Mouse (Mus musculus): ENCODE measurements around the gene Rara. TPM values are rescaled to one million over a fixed set of nuclear protein-coding genes. Genes with fewer than 3 reads are reported as not detected.
"Not testable (repeated sequence)": the region's sequence is repeated elsewhere in the genome, so short reads cannot be mapped to it uniquely, and the experiment has no call there.

Rara gene
- polyA plus RNA-seq, 1 experiment = 5.5 TPM

DNA sequence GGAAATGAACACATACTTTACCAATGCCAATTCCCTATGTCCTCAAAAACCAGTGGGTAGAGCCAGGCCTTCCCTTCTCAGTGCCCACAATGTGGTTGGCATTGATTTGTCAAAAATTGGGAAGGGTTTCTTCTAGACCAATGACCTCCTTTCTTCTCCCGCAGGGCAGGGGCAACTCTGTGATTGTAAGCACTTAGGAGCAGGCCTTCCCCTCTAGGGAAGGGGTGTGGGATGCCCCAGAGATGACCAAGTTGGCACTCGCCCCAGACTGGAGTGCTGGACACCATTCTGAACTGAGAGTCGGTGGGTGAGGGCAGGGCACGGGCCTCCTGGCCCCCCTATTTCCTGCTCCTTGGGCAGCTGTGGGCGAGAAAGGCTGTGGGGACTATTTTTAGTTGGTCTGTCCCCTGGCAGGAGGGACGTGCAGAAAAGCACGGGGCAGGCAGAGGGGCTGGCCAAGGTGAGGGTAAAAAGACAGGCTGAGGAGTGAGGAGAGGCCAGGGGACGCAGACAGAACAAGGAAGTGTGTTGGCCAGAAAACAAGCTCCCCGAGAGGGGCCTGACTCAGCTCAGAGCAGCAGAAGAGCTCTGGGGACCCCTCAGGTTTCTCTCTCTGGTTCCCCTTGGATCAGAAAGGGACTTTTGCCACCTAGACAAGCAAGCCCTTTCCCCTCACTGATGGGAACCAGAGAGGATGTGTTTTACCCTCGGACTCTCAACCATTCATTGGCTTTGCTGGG lies 3.3 kb downstream of the Rara start:
- no peak overlapping the region for H3K4me3 ChIP-seq (ENCODE audit: insufficient read depth, low read depth, low read length)
- H3K27ac ChIP-seq (replicated peaks; ENCODE audit: low read depth, low read length) = no peak overlapping the region
- peaks cover 27% of the 10 kb centered on the region for H3K4me1 ChIP-seq (ENCODE audit: control insufficient read depth, insufficient read depth, insufficient read length, low read length)

DNA sequence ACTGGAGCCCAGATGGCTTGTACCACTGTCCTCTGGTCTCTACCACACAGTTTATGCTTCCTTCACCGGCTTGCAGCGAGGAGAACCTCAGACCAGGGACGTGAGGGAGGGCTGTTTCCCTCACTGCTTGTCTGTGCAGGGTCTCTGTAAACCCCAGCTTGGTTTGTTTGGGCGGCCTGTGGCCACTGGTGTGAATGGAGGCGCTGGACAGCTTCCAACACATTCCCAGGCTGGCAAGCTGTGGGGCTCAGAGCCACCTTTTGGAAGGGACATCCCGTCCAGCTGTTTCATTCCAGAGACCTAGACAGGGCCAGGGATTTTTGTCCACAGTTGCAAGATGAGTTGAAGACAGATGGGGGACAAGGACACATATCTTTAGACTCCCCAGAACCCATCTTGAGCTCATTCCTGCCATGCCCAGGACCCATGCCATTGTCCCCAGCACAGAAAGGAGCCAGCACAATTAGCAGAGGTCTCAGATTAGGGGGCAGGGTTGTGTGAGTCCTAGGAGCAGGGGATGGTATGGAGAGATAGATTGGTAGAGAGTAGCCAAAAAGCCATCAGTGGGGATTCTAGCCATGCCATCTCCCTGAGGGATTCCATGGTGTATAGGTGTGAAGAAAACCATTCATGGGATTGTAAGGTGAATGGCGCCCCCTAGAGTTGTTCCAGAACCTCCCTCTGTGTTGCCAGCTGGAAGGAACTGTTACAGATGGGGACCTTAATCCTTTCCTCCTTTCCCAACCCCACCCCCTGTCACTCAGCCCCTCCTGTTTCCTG lies 4.1 kb downstream of the Rara start:
- Histone ChIP-seq H3K4me1 (ENCODE audit: control insufficient read depth, insufficient read depth, insufficient read length, low read length) (peaks cover 26% of the 10 kb centered on the region), H3K27ac (replicated peaks; ENCODE audit: low read depth, low read length) (no peak overlapping the region), H3K4me3 (ENCODE audit: insufficient read depth, low read depth, low read length) (no peak overlapping the region)

DNA sequence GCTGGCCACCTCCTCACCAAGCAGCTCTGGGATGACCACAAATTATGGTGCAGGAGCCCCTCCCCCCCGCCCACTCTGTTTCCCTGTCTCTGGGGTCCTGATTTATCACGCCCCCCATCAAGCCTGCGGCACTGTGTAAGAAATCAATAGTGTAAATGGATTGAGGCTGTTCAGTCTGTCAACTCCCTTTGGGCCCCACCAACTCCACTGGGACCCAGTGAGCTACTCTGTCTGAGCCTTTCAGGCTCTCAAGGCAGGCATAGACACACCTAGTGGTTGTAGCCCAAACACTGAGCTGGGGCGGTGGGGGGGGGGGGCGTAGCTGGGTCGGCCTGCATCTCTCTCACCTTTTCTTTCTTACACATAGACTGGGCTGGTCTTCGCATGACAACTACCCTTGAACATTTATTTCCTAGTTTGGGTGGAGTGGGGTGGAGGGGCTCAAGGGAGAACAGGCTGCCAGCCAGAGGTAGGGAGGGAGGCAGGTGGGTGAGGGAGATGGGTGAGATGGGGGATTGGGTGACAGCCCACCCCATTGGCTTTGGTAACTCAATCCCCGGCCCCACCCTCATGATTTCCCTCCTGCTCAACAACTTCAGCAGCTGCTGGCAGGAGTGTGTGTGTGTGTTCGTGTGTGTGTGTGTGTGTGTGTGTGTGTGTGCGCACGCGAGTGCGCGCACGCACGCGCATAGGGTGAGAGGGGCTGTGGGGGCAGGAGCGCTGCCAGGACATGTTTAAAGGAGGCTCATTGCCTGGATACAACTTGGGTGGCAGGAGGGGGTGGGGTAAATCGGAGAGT lies 4.9 kb downstream of the Rara start:
- Histone ChIP-seq H3K27ac (replicated peaks; ENCODE audit: low read depth, low read length) (no peak overlapping the region), H3K4me3 (ENCODE audit: insufficient read depth, low read depth, low read length) (no peak overlapping the region), H3K4me1 (ENCODE audit: control insufficient read depth, insufficient read depth, insufficient read length, low read length) (peaks cover 26% of the 10 kb centered on the region)

DNA sequence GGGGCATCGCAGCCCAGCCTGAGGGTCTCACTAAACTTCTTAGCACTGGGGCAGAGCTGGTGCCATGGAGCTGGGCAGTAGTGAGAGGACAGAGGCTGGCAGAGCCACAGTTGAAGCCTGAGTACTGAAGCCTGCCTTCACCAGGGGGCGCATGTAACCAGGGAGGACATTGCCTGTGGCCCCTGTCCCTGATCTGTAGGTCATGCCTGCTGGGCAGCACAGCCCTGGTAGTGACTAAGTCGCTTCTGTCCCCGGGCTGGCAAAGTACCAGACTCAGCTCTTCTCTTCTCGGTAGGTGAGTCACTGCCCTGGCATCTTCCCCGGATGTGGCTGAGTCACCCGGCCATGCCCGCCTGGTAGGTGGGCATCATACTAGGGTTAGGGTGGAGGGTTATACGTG lies 5.5 kb downstream of the Rara start:
- peaks cover 26% of the 10 kb centered on the region for H3K4me1 ChIP-seq (ENCODE audit: control insufficient read depth, insufficient read depth, insufficient read length, low read length)
- no peak overlapping the region for H3K27ac ChIP-seq (replicated peaks; ENCODE audit: low read depth, low read length)
- H3K4me3 ChIP-seq (ENCODE audit: insufficient read depth, low read depth, low read length) = no peak overlapping the region

DNA sequence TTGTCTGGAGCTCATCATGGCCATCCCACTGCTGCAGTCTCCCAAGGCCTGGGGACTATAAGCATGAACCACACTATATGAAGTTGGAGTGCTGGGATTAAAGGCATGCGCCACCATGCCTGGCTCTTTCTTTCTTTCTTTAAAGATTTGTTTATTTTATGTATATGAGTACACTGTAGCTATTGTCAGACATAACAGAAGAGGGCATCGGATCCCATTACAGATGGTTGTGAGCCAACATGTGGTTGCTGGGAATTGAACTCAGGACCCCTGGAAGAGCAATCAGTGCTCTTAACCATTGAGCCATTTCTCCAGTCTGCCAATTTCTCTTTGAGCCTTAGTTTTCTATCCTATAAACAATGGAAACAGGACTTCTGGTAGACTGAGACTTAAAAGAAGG lies 6.2 kb downstream of the Rara start:
- H3K27ac ChIP-seq (replicated peaks; ENCODE audit: low read depth, low read length); H3K4me3 ChIP-seq (ENCODE audit: insufficient read depth, low read depth, low read length): not testable (repeated sequence)
- H3K4me1 ChIP-seq (ENCODE audit: control insufficient read depth, insufficient read depth, insufficient read length, low read length) = peaks cover 32% of the 10 kb centered on the region

DNA sequence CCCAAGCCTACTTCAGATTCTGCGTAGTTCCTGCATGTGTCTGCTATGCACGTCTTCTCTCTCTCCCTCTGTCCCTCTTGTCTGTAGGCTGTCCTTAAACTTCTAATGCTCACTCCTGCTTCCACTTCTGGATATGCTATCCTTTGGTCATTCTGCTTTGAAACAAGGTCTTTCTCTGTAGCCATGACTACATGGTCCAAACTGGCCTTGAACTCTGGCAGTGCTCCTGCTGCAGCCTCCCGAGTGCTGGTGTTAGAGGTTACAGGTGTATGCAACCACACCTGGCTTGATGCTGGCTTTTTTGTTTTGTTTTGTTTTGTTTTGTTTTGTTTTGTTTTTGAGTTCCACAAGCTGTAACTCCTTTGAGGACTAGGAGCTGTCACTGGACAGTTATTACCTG lies 6.7 kb downstream of the Rara start:
- peaks cover 35% of the 10 kb centered on the region for H3K4me1 ChIP-seq (ENCODE audit: control insufficient read depth, insufficient read depth, insufficient read length, low read length)
- no peak overlapping the region for H3K27ac ChIP-seq (replicated peaks; ENCODE audit: low read depth, low read length)

DNA sequence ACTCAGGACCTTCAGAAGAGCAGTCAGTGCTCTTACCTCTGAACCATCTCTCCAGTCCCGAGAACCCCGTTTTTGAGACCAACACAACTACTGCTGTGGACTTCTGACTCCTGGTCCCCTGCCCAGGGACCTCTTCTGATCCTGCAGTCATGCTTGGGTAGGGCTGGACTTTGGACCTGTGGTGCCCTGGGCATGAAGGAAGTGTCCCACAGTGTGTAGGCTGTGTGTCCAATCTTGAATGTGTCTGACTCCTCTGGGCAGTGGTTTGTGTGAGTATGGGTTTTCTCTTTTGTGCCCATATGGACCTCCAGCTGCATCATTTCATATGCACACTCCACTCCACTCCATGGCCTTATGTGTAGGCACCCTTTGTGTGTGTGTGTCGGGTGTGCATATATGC lies 7.5 kb downstream of the Rara start:
- Histone ChIP-seq H3K27ac (replicated peaks; ENCODE audit: low read depth, low read length) (no peak overlapping the region), H3K4me1 (ENCODE audit: control insufficient read depth, insufficient read depth, insufficient read length, low read length) (peaks cover 39% of the 10 kb centered on the region), H3K4me3 (ENCODE audit: insufficient read depth, low read depth, low read length) (no peak overlapping the region)

More for the DNA sequence above, 6.7 kb downstream of the Rara start:
- H3K4me3 ChIP-seq (ENCODE audit: insufficient read depth, low read depth, low read length) = no peak overlapping the region

DNA sequence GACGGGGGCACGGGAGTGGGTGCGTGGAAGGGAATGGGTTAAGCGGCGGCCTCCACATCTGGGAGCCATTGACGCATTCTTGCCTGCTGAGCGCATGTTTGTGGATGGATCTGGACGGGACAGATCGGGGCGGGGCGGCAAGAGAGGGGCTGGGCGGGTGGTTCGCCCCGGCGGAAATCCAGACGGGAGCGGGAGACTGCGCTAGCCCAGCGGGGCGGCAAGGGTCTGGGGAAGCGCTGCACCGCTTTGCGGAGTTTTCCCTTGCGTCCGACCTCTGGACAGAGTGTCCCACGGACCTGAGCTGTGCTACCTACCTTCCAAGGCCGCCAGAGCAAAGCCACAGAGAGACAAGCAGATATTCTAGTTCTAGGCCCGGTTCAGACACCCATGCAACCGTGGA lies 8.6 kb downstream of the Rara start:
- H3K27ac ChIP-seq (replicated peaks; ENCODE audit: low read depth, low read length) = peak overlapping the region; percentile 95
- peaks cover 39% of the 10 kb centered on the region for H3K4me1 ChIP-seq (ENCODE audit: control insufficient read depth, insufficient read depth, insufficient read length, low read length)
- H3K4me3 ChIP-seq (ENCODE audit: insufficient read depth, low read depth, low read length) = peak overlapping the region; percentile 80

DNA sequence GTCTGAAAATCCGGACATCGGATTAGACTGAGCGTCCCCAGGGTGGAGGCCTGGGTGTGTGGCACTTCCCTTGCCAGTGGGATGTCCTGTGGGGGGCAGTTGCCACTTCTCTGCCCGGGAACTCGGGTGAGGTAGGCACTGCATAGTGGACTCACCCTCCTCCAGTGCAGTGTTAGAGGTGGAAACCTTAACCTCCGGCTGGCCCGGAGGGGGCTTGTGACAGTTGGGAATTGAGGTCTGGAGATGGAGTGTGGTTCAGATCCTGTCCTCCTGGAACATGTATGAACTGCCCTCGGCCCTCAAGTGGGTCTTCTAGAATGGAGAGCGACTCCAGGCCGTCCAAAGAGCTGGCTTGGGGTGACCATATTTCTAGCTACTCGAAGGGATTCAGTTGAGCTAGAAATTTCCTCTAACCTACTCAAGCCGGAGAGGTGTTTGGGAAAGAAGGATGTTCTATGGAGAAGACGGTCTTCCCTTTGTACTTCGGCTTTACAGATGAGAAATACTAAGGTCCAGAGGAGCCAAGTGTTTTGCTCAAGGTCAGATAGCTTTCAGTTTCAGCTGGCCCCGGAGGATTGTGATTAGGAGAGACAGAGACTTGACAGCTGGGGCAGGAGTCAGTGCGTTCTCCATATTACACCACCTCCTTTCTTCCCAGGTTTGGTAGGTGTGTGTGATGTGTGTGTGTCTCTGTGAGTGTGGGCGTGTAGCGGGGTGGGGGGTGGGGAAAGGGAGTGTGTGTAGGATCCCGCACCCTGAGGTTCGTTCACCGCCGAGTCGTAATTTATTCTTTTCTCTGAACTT lies 9.2 kb downstream of the Rara start:
- peak overlapping the region; percentile 80 for H3K4me3 ChIP-seq (ENCODE audit: insufficient read depth, low read depth, low read length)
- H3K27ac ChIP-seq (replicated peaks; ENCODE audit: low read depth, low read length) = peak overlapping the region; percentile 95
- peaks cover 36% of the 10 kb centered on the region for H3K4me1 ChIP-seq (ENCODE audit: control insufficient read depth, insufficient read depth, insufficient read length, low read length)

DNA sequence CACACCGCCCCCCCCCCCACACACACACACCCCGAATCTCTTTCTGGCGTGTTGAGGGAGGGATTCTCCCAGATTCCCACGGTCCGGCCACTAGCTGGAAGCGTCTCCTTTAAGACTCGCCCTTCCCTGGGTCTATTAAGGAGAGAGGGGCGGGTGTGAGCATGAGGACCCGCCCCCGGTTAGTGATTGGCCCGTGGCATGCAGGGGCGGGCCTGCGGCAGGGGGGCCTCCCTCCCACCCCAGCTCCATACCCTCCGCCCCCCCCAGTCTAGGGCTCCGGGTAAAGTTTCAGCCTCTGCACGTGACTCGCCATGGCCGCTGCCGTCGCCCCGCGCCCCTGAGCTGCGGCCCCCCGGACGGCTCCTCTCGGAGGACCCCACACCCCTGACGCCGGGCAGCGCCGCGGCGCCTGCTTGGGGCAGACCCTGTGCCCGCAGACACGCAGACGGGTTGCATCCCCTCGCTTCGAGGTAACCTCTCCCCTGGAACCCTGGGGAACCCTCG lies 9.8 kb downstream of the Rara start:
- H3K4me3 ChIP-seq (ENCODE audit: insufficient read depth, low read depth, low read length) = peak overlapping the region; percentile 87
- H3K27ac ChIP-seq (replicated peaks; ENCODE audit: low read depth, low read length) = peak overlapping the region; percentile 95
- peaks cover 40% of the 10 kb centered on the region for H3K4me1 ChIP-seq (ENCODE audit: control insufficient read depth, insufficient read depth, insufficient read length, low read length)

DNA sequence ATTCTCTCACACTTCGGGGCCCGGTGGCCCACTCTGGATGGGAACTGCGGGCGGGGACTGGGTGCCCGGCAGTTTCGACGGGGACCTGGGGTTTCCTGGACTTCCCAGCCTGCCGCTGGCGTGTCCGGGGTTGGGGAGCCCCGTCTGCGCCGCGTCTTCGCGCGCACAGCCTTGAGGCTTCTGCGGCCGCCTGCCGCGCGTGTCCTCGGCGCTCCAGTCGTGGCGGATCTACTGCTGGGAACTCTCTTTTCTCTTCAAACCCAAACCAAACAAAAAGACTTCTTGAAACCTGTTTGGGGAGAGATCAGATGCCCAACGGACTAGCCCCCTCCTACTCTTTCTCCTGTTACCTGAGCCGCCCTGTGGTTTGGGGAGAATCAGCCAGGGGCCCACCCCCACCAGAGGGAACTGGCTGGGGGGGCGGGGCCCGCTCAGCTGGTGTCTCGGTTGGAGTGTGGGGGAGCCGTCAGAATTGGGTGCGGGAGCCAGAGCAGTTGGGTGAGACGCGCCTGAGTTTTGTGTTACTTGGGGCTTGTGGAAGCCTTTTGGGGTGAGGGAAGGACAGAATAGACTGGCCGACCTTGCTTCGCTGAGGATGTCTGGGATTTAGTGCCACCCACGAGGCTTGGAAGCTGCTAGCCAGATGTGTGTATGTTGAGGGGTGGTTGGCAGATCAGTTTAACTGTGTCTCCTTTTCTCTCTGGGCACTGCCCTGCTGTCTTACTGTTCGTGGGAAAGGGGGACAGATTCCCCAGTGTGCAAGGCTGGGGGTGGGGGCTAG lies 10.5 kb downstream of the Rara start:
- peak overlapping the region; percentile 87 for H3K4me3 ChIP-seq (ENCODE audit: insufficient read depth, low read depth, low read length)
- H3K4me1 ChIP-seq (ENCODE audit: control insufficient read depth, insufficient read depth, insufficient read length, low read length) = peaks cover 38% of the 10 kb centered on the region

DNA sequence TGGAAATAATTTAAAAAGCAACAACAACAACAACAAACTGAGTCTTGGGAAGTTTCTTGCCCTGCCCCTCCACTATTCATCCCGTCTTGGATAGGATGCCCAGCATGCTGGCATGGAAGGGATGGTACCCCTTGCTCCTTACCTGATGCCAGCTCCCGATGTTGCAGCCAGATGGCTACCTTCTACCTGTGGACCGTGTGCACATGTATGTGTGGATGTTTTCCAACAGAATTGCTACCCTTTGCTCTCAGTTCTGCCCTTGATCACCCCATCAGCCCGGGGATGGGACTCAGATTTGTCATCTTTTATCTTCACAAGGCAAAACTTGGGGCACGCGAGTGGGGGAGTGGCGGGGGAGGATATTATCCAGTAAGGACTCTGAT lies 11.1 kb downstream of the Rara start:
- Histone ChIP-seq H3K4me3 (ENCODE audit: insufficient read depth, low read depth, low read length) (peak overlapping the region; percentile 87), H3K4me1 (ENCODE audit: control insufficient read depth, insufficient read depth, insufficient read length, low read length) (peaks cover 40% of the 10 kb centered on the region), H3K27ac (replicated peaks; ENCODE audit: low read depth, low read length) (peak overlapping the region; percentile 69; the same call in 1 of the 2 replicates)

More for the DNA sequence above, 10.5 kb downstream of the Rara start:
- peak overlapping the region; percentile 69 for H3K27ac ChIP-seq (replicated peaks; ENCODE audit: low read depth, low read length)

DNA sequence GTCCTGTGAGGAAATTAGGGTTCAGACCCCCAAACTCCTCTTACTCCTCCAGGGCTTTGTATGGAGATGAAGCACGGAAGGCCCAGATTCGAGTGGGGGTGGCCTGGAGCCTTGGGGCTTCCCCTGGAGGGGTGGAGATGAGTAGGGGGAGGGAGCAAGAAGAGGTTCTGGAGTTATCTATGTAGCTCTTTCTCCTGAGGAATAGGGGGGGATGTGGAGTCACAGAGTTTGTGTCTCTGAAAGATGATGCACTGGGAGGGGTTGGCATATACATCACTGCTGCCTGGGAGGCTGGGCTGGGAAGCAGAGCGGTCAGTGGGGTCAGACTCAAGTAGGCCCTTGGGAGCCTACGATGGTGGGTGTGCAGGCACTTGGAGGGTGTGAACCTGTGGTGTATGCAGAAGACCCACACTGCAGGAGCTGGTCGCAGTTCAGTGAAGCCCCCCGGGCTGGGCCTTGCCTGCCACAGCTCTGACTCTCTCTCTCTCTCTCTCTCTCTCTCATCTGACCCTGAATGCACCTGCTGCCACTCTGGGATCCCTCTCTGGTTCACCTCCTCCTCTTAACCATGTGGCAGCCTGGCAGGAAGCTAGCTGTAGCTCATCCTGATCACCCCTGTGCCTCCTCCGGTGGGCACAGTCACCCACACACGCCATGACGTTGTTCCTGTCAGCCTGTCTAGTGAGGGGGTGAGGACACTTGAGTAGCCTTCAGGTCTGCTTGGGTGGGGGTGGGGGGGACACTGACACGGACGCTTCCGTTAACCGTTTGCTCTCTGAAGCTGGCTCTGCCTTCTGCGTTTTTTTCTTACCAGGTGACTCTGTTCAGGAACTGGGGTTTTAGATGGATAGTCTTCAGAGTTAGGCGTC lies 11.7 kb downstream of the Rara start:
- Histone ChIP-seq H3K4me3 (ENCODE audit: insufficient read depth, low read depth, low read length) (peak overlapping the region; percentile 87), H3K27ac (replicated peaks; ENCODE audit: low read depth, low read length) (no peak overlapping the region), H3K4me1 (ENCODE audit: control insufficient read depth, insufficient read depth, insufficient read length, low read length) (peaks cover 46% of the 10 kb centered on the region)
